Mouse (Mus musculus) forebrain, embryonic 11.5 days (tissue): ENCODE measurements around the gene Wdr76. TPM values are rescaled to one million over a fixed set of nuclear protein-coding genes. Genes with fewer than 3 reads are reported as not detected.
"Not testable (repeated sequence)": the region's sequence is repeated elsewhere in the genome, so short reads cannot be mapped to it uniquely, and the experiment has no call there.

ENCODE experiments used
- ATAC-seq: fragments of 200-750 bp; cut with Nextera tagmentation; replicated peaks from 2 replicates; pipeline ENCODE4 v1.8.0; 2017; ENCODE audit warnings: moderate TSS enrichment; ENCODE audit not compliant: low FRiP score
- DNase-seq: peaks from one replicate; pipeline ENCODE4 v3.0.0-alpha.2; 2017; ENCODE audit warnings: low spot score
- H3K27ac ChIP-seq: fragments of 300-500 bp; sonication (generic); 2 replicates; pipeline ENCODE4 v1.5.1; 2014; ENCODE audit warnings: low read depth, low read length
- H3K27me3 ChIP-seq: fragments of 300-500 bp; sonication (generic); 2 replicates; pipeline ENCODE4 v1.6.1; 2014; ENCODE audit warnings: mild to moderate bottlenecking, low read length, mixed read lengths; ENCODE audit not compliant: control insufficient read depth, insufficient read depth
- H3K36me3 ChIP-seq: fragments of 300-500 bp; sonication (generic); 2 replicates; pipeline ENCODE4 v1.6.1; 2014; ENCODE audit warnings: mild to moderate bottlenecking, low read length, moderate library complexity, mixed read lengths; ENCODE audit not compliant: control insufficient read depth, insufficient read depth
- H3K4me1 ChIP-seq: fragments of 300-500 bp; sonication (generic); replicated peaks from 2 replicates; pipeline ENCODE4 v1.6.1; 2014; ENCODE audit warnings: low read length, mixed read lengths; ENCODE audit not compliant: control insufficient read depth, insufficient read depth
- H3K4me2 ChIP-seq: fragments of 300-500 bp; sonication (generic); 2 replicates; pipeline ENCODE4 v1.6.1; 2014; ENCODE audit warnings: low read depth, mild to moderate bottlenecking, low read length, moderate library complexity, mixed read lengths; ENCODE audit not compliant: severe bottlenecking
- H3K4me3 ChIP-seq: fragments of 300-500 bp; sonication (generic); 2 replicates; pipeline ENCODE4 v1.5.1; 2014; ENCODE audit warnings: low read depth, low read length
- H3K9ac ChIP-seq: fragments of 300-500 bp; sonication (generic); 2 replicates; pipeline ENCODE4 v1.6.1; 2014; ENCODE audit warnings: low read length
- H3K9me3 ChIP-seq: fragments of 300-500 bp; sonication (generic); 2 replicates; pipeline ENCODE4 v1.6.1; 2016; ENCODE audit warnings: low read length, mixed read lengths; ENCODE audit not compliant: control insufficient read depth
- WGBS: fragments of 180-500 bp; shearing (Covaris S2); extraction: QIAGEN DNeasy Blood & Tissue Kit; methylation state at CpG from one replicate; pipeline ENCODE4 v1.1.7; 2014; 5-methylcytosine and 5-hydroxymethylcytosine counted together
- polyA plus RNA-seq: library from polyadenylated mRNA; unstranded; fragments of >200 nt; fragmentation: Nextera tagmentation; extraction: Ambion mirVana; gene quantifications from 2 replicates; pipeline ENCODE4 v1.2.1, GENCODE M21; 2014

The Wdr76 gene
- polyA plus RNA-seq, 1 experiment from 2014 or later = 18.7 TPM

GRCm38 (mm10) chr2:121512991-121513765, 6.7 kb downstream of the Wdr76 start:
- WGBS = 96% methylated on average over 4 of the region's 5 CpGs
- not testable (repeated sequence) for H3K36me3 ChIP-seq, H3K9ac ChIP-seq

GRCm38 (mm10) chr2:121514211-121514610, 7.7 kb downstream of the Wdr76 start:
- no peak for ATAC-seq
- Histone ChIP-seq H3K4me2 (no peak overlapping the region), H3K27me3 (no peaks in the 10 kb centered on the region), H3K36me3 (no peaks in the 10 kb centered on the region; the same call in 1 of the 2 replicates), H3K4me1 (no peaks in the 10 kb centered on the region), H3K9ac (no peak overlapping the region), H3K4me3 (no peak overlapping the region), H3K9me3 (no peaks in the 10 kb centered on the region), H3K27ac (no peak overlapping the region)
- DNase-seq = no peak
- WGBS = 98% methylated on average over 4 of the region's 4 CpGs

More at GRCm38 (mm10) chr2:121512991-121513765, 6.7 kb downstream of the Wdr76 start:
- H3K27me3 ChIP-seq, ATAC-seq, H3K4me1 ChIP-seq, H3K4me2 ChIP-seq, H3K27ac ChIP-seq, H3K4me3 ChIP-seq, H3K9me3 ChIP-seq, DNase-seq: not testable (repeated sequence)

GRCm38 (mm10) chr2:121518106-121518505, 11.6 kb downstream of the Wdr76 start:
- no peak overlapping the region for H3K27ac ChIP-seq
- H3K4me2 ChIP-seq = no peak overlapping the region
- WGBS = 92% methylated on average over 5 of the region's 5 CpGs
- no peaks in the 10 kb centered on the region for H3K9me3 ChIP-seq
- no peaks in the 10 kb centered on the region for H3K4me1 ChIP-seq
- no peaks in the 10 kb centered on the region for H3K27me3 ChIP-seq
- peaks cover 2% of the 10 kb centered on the region; the same call in 1 of the 2 replicates for H3K36me3 ChIP-seq
- no peak for DNase-seq
- no peak for ATAC-seq
- H3K9ac ChIP-seq = no peak overlapping the region
- no peak overlapping the region for H3K4me3 ChIP-seq

GRCm38 (mm10) chr2:121518711-121519110, 12.2 kb downstream of the Wdr76 start:
- DNase-seq, H3K9me3 ChIP-seq, H3K4me2 ChIP-seq, H3K27me3 ChIP-seq, H3K27ac ChIP-seq, ATAC-seq, H3K4me1 ChIP-seq, H3K36me3 ChIP-seq, H3K4me3 ChIP-seq, H3K9ac ChIP-seq: not testable (repeated sequence)
- WGBS = 93% methylated on average over 4 of the region's 4 CpGs

GRCm38 (mm10) chr2:121522006-121522405, 15.5 kb downstream of the Wdr76 start:
- Histone ChIP-seq H3K4me1 (no peaks in the 10 kb centered on the region), H3K9ac (no peak overlapping the region), H3K9me3 (no peaks in the 10 kb centered on the region), H3K4me2 (no peak overlapping the region), H3K36me3 (peaks cover 6% of the 10 kb centered on the region; the same call in 1 of the 2 replicates), H3K27ac (no peak overlapping the region), H3K4me3 (no peak overlapping the region), H3K27me3 (no peaks in the 10 kb centered on the region)
- WGBS = 94% methylated on average over 2 of the region's 2 CpGs
- ATAC-seq = no peak
- DNase-seq = no peak

- not testable (repeated sequence) for H3K9me3 ChIP-seq, H3K9ac ChIP-seq, DNase-seq, H3K36me3 ChIP-seq, H3K4me3 ChIP-seq, H3K27ac ChIP-seq, H3K27me3 ChIP-seq, H3K4me1 ChIP-seq, H3K4me2 ChIP-seq, ATAC-seq
- WGBS = 95% methylated on average over 3 of the region's 3 CpGs
Measured at GRCm38 (mm10) chr2:121522830-121523229, 16.3 kb downstream of the Wdr76 start.

- no peak for DNase-seq
- Histone ChIP-seq H3K4me1 (no peaks in the 10 kb centered on the region), H3K27me3 (no peaks in the 10 kb centered on the region), H3K9me3 (no peaks in the 10 kb centered on the region), H3K36me3 (peaks cover 4% of the 10 kb centered on the region; the same call in 1 of the 2 replicates), H3K27ac (no peak overlapping the region), H3K9ac (no peak overlapping the region), H3K4me3 (no peak overlapping the region), H3K4me2 (no peak overlapping the region)
- WGBS = 89% methylated on average over 2 of the region's 2 CpGs
- ATAC-seq = no peak
Measured at GRCm38 (mm10) chr2:121525056-121525455, 18.5 kb downstream of the Wdr76 start.

- WGBS = 93% methylated on average over 3 of the region's 3 CpGs
- Histone ChIP-seq H3K27me3 (no peaks in the 10 kb centered on the region), H3K9me3 (no peaks in the 10 kb centered on the region), H3K4me2 (no peak overlapping the region), H3K4me3 (no peak overlapping the region), H3K9ac (no peak overlapping the region), H3K4me1 (no peaks in the 10 kb centered on the region), H3K27ac (no peak overlapping the region), H3K36me3 (peaks cover 8% of the 10 kb centered on the region; the same call in 1 of the 2 replicates)
- no peak for DNase-seq
- no peak for ATAC-seq
Measured at GRCm38 (mm10) chr2:121544829-121545228, 38.3 kb downstream of the Wdr76 start.

GRCm38 (mm10) chr2:121549630-121550029, 43.1 kb downstream of the Wdr76 start:
- Histone ChIP-seq H3K4me2 (no peak overlapping the region), H3K9me3 (no peaks in the 10 kb centered on the region), H3K27me3 (no peaks in the 10 kb centered on the region), H3K9ac (no peak overlapping the region), H3K36me3 (peaks cover 3% of the 10 kb centered on the region; the same call in 1 of the 2 replicates), H3K4me3 (no peak overlapping the region), H3K4me1 (no peaks in the 10 kb centered on the region), H3K27ac (no peak overlapping the region)
- no peak for ATAC-seq
- WGBS = 94% methylated on average over 6 of the region's 6 CpGs
- no peak for DNase-seq
